10 mouse cellular contexts compared by ENCODE assay signal in the genomic region with DNA sequence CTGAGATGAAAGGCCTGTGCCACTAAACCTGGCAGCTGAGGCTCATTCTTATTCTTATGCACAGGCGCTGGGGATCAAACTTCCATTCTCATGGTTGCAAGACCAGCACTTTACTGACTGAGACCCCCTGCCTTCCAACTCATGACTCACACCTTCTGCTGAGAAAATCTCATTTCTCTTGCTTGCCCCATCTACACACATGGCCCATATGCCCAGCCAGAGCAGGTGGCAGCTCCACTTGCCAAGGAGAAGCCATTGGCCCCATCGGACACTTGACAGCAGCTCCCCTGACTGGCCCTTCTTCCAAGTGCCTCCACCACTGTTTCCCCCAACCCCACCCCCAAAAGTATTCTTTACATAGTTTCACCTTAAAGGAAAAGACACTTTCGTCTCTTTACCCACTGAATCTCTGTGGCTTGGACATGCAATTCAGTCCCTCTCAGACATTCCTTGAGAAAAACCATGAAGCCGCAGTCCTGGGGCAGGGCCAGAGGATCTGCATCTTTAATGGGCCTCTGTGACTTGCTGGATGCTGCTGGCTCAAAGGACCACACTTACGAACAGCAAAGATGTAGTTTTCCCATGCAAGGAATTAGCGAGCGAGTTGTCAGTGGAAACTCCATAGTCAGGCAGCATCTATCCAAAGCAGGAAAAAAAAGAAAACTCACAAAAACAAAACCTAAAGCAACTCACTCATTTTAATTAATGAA.
DNase-seq lines count a peak whose midpoint lies in the region; ATAC-seq and TF ChIP-seq lines count a peak whose summit lies in the region.
"Had no signal": no experiment of that assay in that cellular context is flagged by ENCODE, and none has a peak within 500 bp of the region (broad histone marks: within the 10 kb centered on the region; RNA-seq: fewer than 3 reads in every experiment).

No protein-coding gene starts in this region.

- 5% methylated on average over 7 of the region's 7 CpGs for WGBS in forebrain, embryonic 14.5 days
- 29% methylated on average over 7 of the region's 7 CpGs for WGBS in midbrain, embryonic 10.5 days

- H3K36me3 ChIP-seq in forebrain, embryonic 14.5 days (ENCODE audit: control insufficient read depth, insufficient read depth, low read length): no peaks in the 10 kb centered on the region
- no peaks in the 10 kb centered on the region for H3K36me3 ChIP-seq in midbrain, embryonic 10.5 days
- H3K36me3 ChIP-seq: limb, embryonic 15.5 days had no signal

- no peak overlapping the region for H3K9ac ChIP-seq in forebrain, embryonic 14.5 days (ENCODE audit: low read length)
- H3K9ac ChIP-seq: limb, embryonic 15.5 days had no signal

- TF ChIP-seq CTCF in layer of hippocampus, adult 2 months (conservative IDR thresholded peaks at IDR 0.05): no peak

- H3K4me2 ChIP-seq in forebrain, embryonic 14.5 days (ENCODE audit: low read length): no peak overlapping the region
- H3K4me2 ChIP-seq: limb, embryonic 15.5 days had no signal

- H3K27me3 ChIP-seq in forebrain, embryonic 14.5 days (replicated peaks; ENCODE audit: control insufficient read depth, insufficient read depth, low read length): peaks cover 4% of the 10 kb centered on the region; the same call in 1 of the 2 replicates
- peaks cover 25% of the 10 kb centered on the region; the same call in 1 of the 2 replicates for H3K27me3 ChIP-seq in midbrain, embryonic 10.5 days (ENCODE audit: low read depth, poor library complexity, severe bottlenecking)

- no peak overlapping the region for H3K4me3 ChIP-seq in forebrain, embryonic 14.5 days (ENCODE audit: low read depth, low read length)
- H3K4me3 ChIP-seq in midbrain, embryonic 10.5 days: peak overlapping the region; percentile 12; the same call in 1 of the 2 replicates
- no peak overlapping the region for H3K4me3 ChIP-seq in layer of hippocampus, adult 2 months
- H3K4me3 ChIP-seq: limb, embryonic 15.5 days had no signal

- peak; percentile 30 for DNase-seq in R1 (ENCODE audit: low read depth, low spot score)
- peak; percentile 78 to 86 for DNase-seq in cerebellum, postnatal 10 days
- peak; percentile 76 for DNase-seq in forebrain, embryonic 14.5 days (ENCODE audit: low spot score)
- DNase-seq in midbrain, embryonic 10.5 days (ENCODE audit: low spot score): peak; percentile 34
- DNase-seq in heart, postnatal 25 days (ENCODE audit: low spot score): no peak
- no peak for DNase-seq in left cerebral cortex, postnatal 25 days (ENCODE audit: low spot score in 2 of 2)
- DNase-seq in layer of hippocampus, adult 2 months (ENCODE audit: low spot score in 2 of 2): no peak
- DNase-seq in kidney, postnatal 36 days: no peak

- intact Hi-C loops in heart, postnatal 25 days (cut with DNase I): no loop called here
- intact Hi-C loops in left cerebral cortex, postnatal 25 days (cut with DNase I): no loop called here

- H3K9me3 ChIP-seq in forebrain, embryonic 14.5 days (replicated peaks; ENCODE audit: control insufficient read depth, low read length): no peaks in the 10 kb centered on the region
- no peaks in the 10 kb centered on the region for H3K9me3 ChIP-seq in midbrain, embryonic 10.5 days (replicated peaks)
- H3K9me3 ChIP-seq: limb, embryonic 15.5 days had no signal

- peaks cover 20% of the 10 kb centered on the region for H3K4me1 ChIP-seq in forebrain, embryonic 14.5 days (ENCODE audit: control insufficient read depth, insufficient read depth, low read length)
- H3K4me1 ChIP-seq in midbrain, embryonic 10.5 days: peaks cover 49% of the 10 kb centered on the region

- ATAC-seq in forebrain, embryonic 14.5 days: peak; percentile 83

- H3K27ac ChIP-seq in forebrain, embryonic 14.5 days (ENCODE audit: low read depth, low read length): peak overlapping the region; percentile 76
- H3K27ac ChIP-seq in midbrain, embryonic 10.5 days (replicated peaks): peak overlapping the region; percentile 74
- no peak overlapping the region for H3K27ac ChIP-seq in layer of hippocampus, adult 2 months
- H3K27ac ChIP-seq: limb, embryonic 15.5 days; stomach, postnatal 0 days had no signal

Comparison
In these comparisons a context has a peak if more than half of its experiments do, and no peak if none do; other contexts are left out.
1. DNase-seq: peak in R1 (single experiment), cerebellum, postnatal 10 days (2 of 2), forebrain, embryonic 14.5 days (single experiment) and midbrain, embryonic 10.5 days (single experiment); none in heart, postnatal 25 days (single experiment), left cerebral cortex, postnatal 25 days (0 of 2), layer of hippocampus, adult 2 months (0 of 2) and kidney, postnatal 36 days (0 of 2).